Mouse (Mus musculus) bone marrow, adult 2 months (tissue): Measurements from ENCODE around the gene Pten.

Experiments
- CTCF ChIP-seq: fragments of 200-500 bp; IDR thresholded peaks from 2 replicates; pipeline ENCODE4 v1.5.1; 2011; ENCODE audit warnings: low read length, control low read depth; ENCODE audit not compliant: control insufficient read depth, insufficient read depth
- POLR2A ChIP-seq: fragments of 200-500 bp; IDR thresholded peaks from 2 replicates; pipeline ENCODE4 v1.6.1; 2011; ENCODE audit warnings: low read depth, mild to moderate bottlenecking, control low read depth, low read length, borderline replicate concordance; ENCODE audit not compliant: control insufficient read depth

GRCm38 (mm10) chr19:32756900-32757725 lies at the start of gene Pten:
- TF ChIP-seq CTCF, result 0 out of 2 replicates have a peak, but pooled peaks have one; percentile 19
- TF ChIP-seq POLR2A, result peak; percentile 91
